Mouse (Mus musculus) G1E (cell line): ENCODE data around the gene Fpr-rs4. TPM values are rescaled to one million over a fixed set of nuclear protein-coding genes. Genes with fewer than 3 reads are reported as not detected.
"Not testable (repeated sequence)": the region's sequence is repeated elsewhere in the genome, so short reads cannot be mapped to it uniquely, and the experiment has no call there.

Experiments used
- ATAC-seq: 2 replicates; pipeline ENCODE4 v1.8.0; 2016; ENCODE audit warnings: mild to moderate bottlenecking; ENCODE audit not compliant: insufficient number of reproducible peaks, poor library complexity, low FRiP score, severe bottlenecking; ENCODE audit errors: extremely low read depth
- DNase-seq: peaks from one replicate; pipeline ENCODE4 v3.0.0; 2012; ENCODE audit warnings: low spot score
- H3K27me3 ChIP-seq: 2 replicates; pipeline ENCODE4 v1.6.1; 2012; ENCODE audit warnings: mild to moderate bottlenecking, low read length, inconsistent platforms; ENCODE audit not compliant: insufficient read depth
- H3K36me3 ChIP-seq: replicated peaks from 2 replicates; pipeline ENCODE3; 2012; ENCODE audit warnings: mild to moderate bottlenecking, inconsistent platforms
- H3K4me1 ChIP-seq: 2 replicates; pipeline ENCODE4 v1.6.1; 2012; ENCODE audit warnings: low read depth, low read length, inconsistent platforms, mixed read lengths; ENCODE audit not compliant: insufficient read depth
- H3K4me3 ChIP-seq: 2 replicates; pipeline ENCODE4 v1.5.1; 2012; ENCODE audit warnings: low read depth, mild to moderate bottlenecking, inconsistent platforms, low read length, moderate library complexity, mixed read lengths
- H3K9me3 ChIP-seq: replicated peaks from 2 replicates; pipeline ENCODE4 v1.6.1; 2012; ENCODE audit warnings: inconsistent platforms
- CTCF ChIP-seq: IDR thresholded peaks from 2 replicates; pipeline ENCODE4 v1.5.1; 2012; ENCODE audit warnings: low read depth, low read length, inconsistent platforms, mixed read lengths
- GATA1 ChIP-seq: IDR thresholded peaks from 2 replicates; pipeline ENCODE4 v1.6.1; 2012; ENCODE audit warnings: borderline replicate concordance, low read length, inconsistent platforms, mixed read lengths
- GATA2 ChIP-seq: IDR thresholded peaks from 2 replicates; pipeline ENCODE4 v1.6.1; 2012; ENCODE audit warnings: low read depth, low read length, inconsistent platforms, borderline replicate concordance
- POLR2AphosphoS5 ChIP-seq: IDR thresholded peaks from 2 replicates; pipeline ENCODE4 v1.6.1; 2012; ENCODE audit warnings: low read depth, low read length, inconsistent platforms; ENCODE audit not compliant: insufficient replicate concordance
- TAL1 ChIP-seq: conservative IDR thresholded peaks from 2 replicates; pipeline ENCODE4 v1.6.1; 2012; ENCODE audit warnings: low read depth, low read length, inconsistent platforms, mixed read lengths
- polyA plus RNA-seq: library from polyadenylated mRNA; stranded (reverse); fragments of >175 nt; gene quantifications from 2 replicates; pipeline ENCODE4 v1.2.3, GENCODE M21; 2012
- total RNA-seq, 2 experiments: library from RNA; stranded (forward) in 1 of 2; stranded (reverse) in 1 of 2; fragments of 200-1000 nt in 1 of 2; fragments of >200 nt in 1 of 2; fragmentation: Nextera tagmentation in 1 of 2; gene quantifications; 2 replicates each; pipeline ENCODE4 v1.2.3; 2014 to 2017

The Fpr-rs4 gene
- total RNA-seq (2014; fragmentation: Nextera tagmentation) (not detected in 2 replicates), total RNA-seq (2017) (0.16 TPM in 1 of 2 replicates, not detected in the other), polyA plus RNA-seq (not detected in 2 replicates)

GRCm38 (mm10) chr17:18021433-18021832 is at the start of gene Fpr-rs4:
Gene Fpr-rs4 (plus strand): TSS chr17:18021733.
- Histone ChIP-seq H3K27me3 (no peaks in the 10 kb centered on the region), H3K4me3 (no peak within 1 kb of the TSS)
- no peak for ATAC-seq

DNA sequence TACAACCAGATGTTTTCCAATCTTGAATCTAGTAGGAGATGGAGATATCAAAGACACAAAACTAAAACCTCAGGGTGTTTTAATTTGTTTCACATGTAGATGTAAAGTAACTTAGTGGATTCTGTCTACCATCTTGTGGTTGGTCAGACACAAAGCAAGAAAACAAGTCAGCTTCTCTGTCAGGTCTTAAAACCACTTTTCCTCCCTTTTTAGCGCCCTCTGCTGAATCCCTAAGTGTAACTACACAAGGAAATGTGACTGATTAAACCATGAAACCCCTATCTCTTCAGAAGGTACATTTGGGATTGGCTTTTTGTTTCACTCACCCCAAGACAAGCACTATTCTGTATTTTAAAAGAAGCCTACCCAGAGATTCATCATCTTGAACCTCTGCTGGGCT is 48.1 kb upstream of the Fpr-rs4 start:
- Histone ChIP-seq H3K36me3 (no peaks in the 10 kb centered on the region), H3K9me3 (no peaks in the 10 kb centered on the region), H3K4me1 (no peaks in the 10 kb centered on the region), H3K27me3 (no peaks in the 10 kb centered on the region), H3K4me3 (no peak overlapping the region)
- DNase-seq (no peak), ATAC-seq (no peak)
- no peak for TF ChIP-seq CTCF
- no peak for TF ChIP-seq POLR2AphosphoS5
- TF ChIP-seq GATA2, result no peak
- TF ChIP-seq TAL1, result no peak
- no peak for TF ChIP-seq GATA1

More at GRCm38 (mm10) chr17:18021433-18021832, at the start of gene Fpr-rs4:
- no peaks in the 10 kb centered on the region for H3K36me3 ChIP-seq
- H3K9me3 ChIP-seq, result no peaks in the 10 kb centered on the region
- DNase-seq, result no peak
- TF ChIP-seq GATA2 (no peak), POLR2AphosphoS5 (no peak), TAL1 (no peak), CTCF (no peak), GATA1 (no peak)
- no peaks in the 10 kb centered on the region for H3K4me1 ChIP-seq

DNA sequence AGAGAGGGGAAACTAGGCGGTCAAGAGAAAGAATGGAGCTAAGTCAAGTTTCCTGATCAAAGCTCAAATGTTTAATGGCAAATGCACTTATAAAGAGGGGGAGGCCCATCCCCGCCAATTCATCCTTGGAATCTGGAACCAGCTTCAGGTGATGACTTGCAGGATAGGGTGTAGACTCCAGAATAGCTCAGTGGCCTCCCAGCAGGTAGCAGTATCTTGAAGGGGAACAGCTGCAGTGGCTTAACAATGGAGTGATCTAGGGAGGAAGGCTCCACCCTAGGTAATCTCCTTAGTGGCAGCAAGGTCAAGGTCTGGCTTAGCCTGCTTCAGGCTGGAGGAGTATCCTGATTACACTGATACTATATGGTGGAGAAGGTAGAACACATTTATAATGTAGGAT is 40.3 kb upstream of the Fpr-rs4 start:
- not testable (repeated sequence) for H3K4me1 ChIP-seq, H3K36me3 ChIP-seq, H3K27me3 ChIP-seq, DNase-seq, H3K4me3 ChIP-seq, ATAC-seq, H3K9me3 ChIP-seq

DNA sequence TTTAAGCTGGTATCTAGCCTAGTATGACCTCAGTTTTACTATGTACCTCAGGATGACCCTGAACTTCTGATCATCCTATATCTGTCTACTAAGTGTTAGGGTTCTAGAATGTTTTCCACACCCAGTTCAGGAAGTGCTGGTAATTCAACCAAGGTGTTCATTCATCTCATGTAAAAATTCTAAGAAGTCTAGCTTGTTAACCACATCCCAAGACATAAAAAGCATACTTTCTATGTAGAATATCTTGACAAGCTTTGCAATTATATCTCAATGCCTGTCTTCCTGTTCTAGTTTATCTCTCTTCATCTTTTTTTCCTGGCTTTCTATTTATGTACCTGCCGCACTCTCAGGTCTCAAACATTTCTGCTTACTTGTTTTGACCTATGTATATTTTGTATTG is 16.8 kb upstream of the Fpr-rs4 start:
- H3K27me3 ChIP-seq, result no peaks in the 10 kb centered on the region
- TF ChIP-seq CTCF (no peak), TAL1 (no peak), GATA2 (no peak), POLR2AphosphoS5 (no peak), GATA1 (no peak)
- no peaks in the 10 kb centered on the region for H3K4me1 ChIP-seq
- H3K36me3 ChIP-seq, result no peaks in the 10 kb centered on the region
- H3K9me3 ChIP-seq, result no peaks in the 10 kb centered on the region
- no peak overlapping the region for H3K4me3 ChIP-seq
- ATAC-seq (no peak), DNase-seq (no peak)

DNA sequence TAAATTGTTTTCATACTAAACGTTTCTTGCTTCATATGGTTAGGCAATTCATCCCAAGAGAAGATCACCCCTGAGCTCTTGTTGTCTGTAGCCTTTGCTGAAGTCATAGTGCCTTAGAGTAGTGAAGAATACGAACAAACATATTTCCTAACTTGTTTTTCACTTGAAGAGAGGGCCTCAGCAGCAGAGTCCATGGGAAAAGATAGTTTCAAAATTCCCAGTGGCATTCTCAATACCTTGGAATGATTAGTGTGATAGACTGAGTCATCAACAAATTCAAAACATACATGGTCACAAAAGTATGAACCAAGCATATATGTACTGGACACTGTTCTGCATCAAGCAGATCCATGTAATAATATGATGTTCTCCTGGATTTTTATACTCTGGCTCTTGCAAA is 27.6 kb downstream of the Fpr-rs4 start, which contains the start of gene Vmn2r124:
TSS of gene Vmn2r124 (plus strand) at position 301 of the 400 bp plus-strand sequence.
- H3K36me3 ChIP-seq, result no peaks in the 10 kb centered on the region
- H3K27me3 ChIP-seq, result no peaks in the 10 kb centered on the region
- TF ChIP-seq POLR2AphosphoS5 (no peak), GATA1 (no peak), TAL1 (no peak), GATA2 (no peak), CTCF (no peak)
- DNase-seq (no peak), ATAC-seq (no peak)
- no peaks in the 10 kb centered on the region for H3K4me1 ChIP-seq
- no peaks in the 10 kb centered on the region for H3K9me3 ChIP-seq
- H3K4me3 ChIP-seq, result no peak within 1 kb of the TSS

Other genes starting within 250 kb of the Fpr-rs4 start
- 19.9 and 32.0 TPM in 2 replicates for gene Spaca6, start 194.6 kb upstream of the Fpr-rs4 start, total RNA-seq (2014; fragmentation: Nextera tagmentation)
- gene Spaca6, start 194.6 kb upstream of the Fpr-rs4 start, total RNA-seq (2017), result 2.4 and 4.5 TPM in 2 replicates
- 5.5 and 6.4 TPM in 2 replicates for gene Spaca6, start 194.6 kb upstream of the Fpr-rs4 start, polyA plus RNA-seq
- not detected in 2 replicates for gene Has1, start 166.5 kb upstream of the Fpr-rs4 start, total RNA-seq (2014; fragmentation: Nextera tagmentation)
- 0.33 TPM in 1 of 2 replicates, not detected in the other for gene Has1, start 166.5 kb upstream of the Fpr-rs4 start, total RNA-seq (2017)
- not detected in 2 replicates for gene Has1, start 166.5 kb upstream of the Fpr-rs4 start, polyA plus RNA-seq
- not detected in 2 replicates for gene Fpr1, start 137.8 kb upstream of the Fpr-rs4 start, total RNA-seq (2014; fragmentation: Nextera tagmentation)
- 0.27 TPM in 1 of 2 replicates, not detected in the other for gene Fpr1, start 137.8 kb upstream of the Fpr-rs4 start, total RNA-seq (2017)
- not detected in 2 replicates for gene Fpr1, start 137.8 kb upstream of the Fpr-rs4 start, polyA plus RNA-seq
- not detected in 2 replicates for gene Fpr2, start 133.9 kb upstream of the Fpr-rs4 start, total RNA-seq (2014; fragmentation: Nextera tagmentation)
- gene Fpr2, start 133.9 kb upstream of the Fpr-rs4 start, total RNA-seq (2017), result 0.16 TPM in 1 of 2 replicates, not detected in the other
- gene Fpr2, start 133.9 kb upstream of the Fpr-rs4 start, polyA plus RNA-seq, result not detected in 2 replicates
- gene Fpr3, start 133.9 kb upstream of the Fpr-rs4 start, total RNA-seq (2014; fragmentation: Nextera tagmentation), result not detected in 2 replicates
- gene Fpr3, start 133.9 kb upstream of the Fpr-rs4 start, total RNA-seq (2017), result not detected in 2 replicates
- gene Fpr3, start 133.9 kb upstream of the Fpr-rs4 start, polyA plus RNA-seq, result not detected in 2 replicates
- not detected in 2 replicates for gene Vmn2r124, start 27.7 kb downstream of the Fpr-rs4 start, total RNA-seq (2014; fragmentation: Nextera tagmentation)
- 0.06 and 0.16 TPM in 2 replicates for gene Vmn2r124, start 27.7 kb downstream of the Fpr-rs4 start, total RNA-seq (2017)
- gene Vmn2r124, start 27.7 kb downstream of the Fpr-rs4 start, polyA plus RNA-seq, result not detected in 2 replicates
- not detected in 2 replicates for gene Vmn2r91, start 63.3 kb downstream of the Fpr-rs4 start, total RNA-seq (2014; fragmentation: Nextera tagmentation)
- not detected in 2 replicates for gene Vmn2r91, start 63.3 kb downstream of the Fpr-rs4 start, total RNA-seq (2017)
- gene Vmn2r91, start 63.3 kb downstream of the Fpr-rs4 start, polyA plus RNA-seq, result not detected in 2 replicates
- gene Vmn2r92, start 130.2 kb downstream of the Fpr-rs4 start, total RNA-seq (2014; fragmentation: Nextera tagmentation), result not detected in 2 replicates
- gene Vmn2r92, start 130.2 kb downstream of the Fpr-rs4 start, total RNA-seq (2017), result 0.11 and 0.12 TPM in 2 replicates
- gene Vmn2r92, start 130.2 kb downstream of the Fpr-rs4 start, polyA plus RNA-seq, result not detected in 2 replicates